Mouse (Mus musculus): ENCODE data around the gene Treh. TPM values are rescaled to one million over a fixed set of nuclear protein-coding genes. Genes with fewer than 3 reads are reported as not detected.

The Treh gene
- polyA plus RNA-seq, 1 experiment from 2014 or later: not detected

DNA sequence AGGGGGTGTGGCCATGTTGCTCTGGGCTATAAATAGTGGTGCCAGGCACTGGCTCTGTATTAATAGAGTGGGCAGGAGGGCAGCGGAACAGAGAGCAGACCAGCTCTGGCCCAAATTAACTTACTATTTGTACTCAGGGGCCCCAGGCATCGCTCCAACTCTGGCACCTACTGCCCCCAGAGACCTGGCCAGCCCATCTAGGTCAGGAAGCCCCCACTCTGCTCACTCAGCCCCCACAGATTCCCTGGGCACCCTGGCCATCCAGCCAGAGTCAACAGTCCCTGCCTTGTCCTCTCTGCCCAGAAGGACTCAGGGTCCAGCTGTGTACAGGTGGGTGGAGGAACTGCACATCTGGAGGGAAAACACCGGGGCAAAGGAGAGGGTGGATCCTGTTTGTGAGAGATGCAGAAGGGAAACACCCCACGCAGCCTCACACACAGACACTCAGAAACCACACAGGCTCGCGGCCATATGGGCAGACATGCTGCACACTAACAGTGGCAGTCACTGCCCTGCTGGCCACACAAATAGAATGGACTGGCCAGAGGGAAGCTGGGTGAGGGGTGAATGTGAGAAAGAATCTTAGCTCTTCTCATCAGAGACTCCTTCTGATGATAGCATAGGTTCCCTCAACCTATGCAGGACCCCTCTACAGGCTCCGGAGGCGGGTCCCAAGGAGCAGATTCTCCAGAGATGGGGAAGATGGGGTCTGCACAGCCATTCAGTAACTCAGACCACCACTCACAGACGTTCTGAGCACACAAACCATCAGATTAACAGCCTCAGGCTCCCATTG is 47.5 kb downstream of the Treh start:
- Histone ChIP-seq H3K36me3 (ENCODE audit: control insufficient read depth, insufficient read depth, low read length) (no peaks in the 10 kb centered on the region; the same call in 1 of the 2 replicates), H3K27me3 (ENCODE audit: control insufficient read depth, insufficient read depth, low read length) (no peaks in the 10 kb centered on the region), H3K4me3 (ENCODE audit: low read depth, low read length) (peak overlapping the region; percentile 65), H3K9ac (ENCODE audit: low read length) (peak overlapping the region; percentile 91), H3K9me3 (ENCODE audit: control insufficient read depth, low read length) (no peaks in the 10 kb centered on the region), H3K27ac (ENCODE audit: low read depth, low read length) (peak overlapping the region; percentile 51), H3K4me1 (replicated peaks; ENCODE audit: control insufficient read depth, insufficient read depth, low read length) (peaks cover 27% of the 10 kb centered on the region; the same call in 1 of the 2 replicates), H3K4me2 (ENCODE audit: low read depth, low read length, severe bottlenecking) (peak overlapping the region; percentile 58)
- no peak for DNase-seq (ENCODE audit: low spot score)
- peak; percentile 43 for ATAC-seq (replicated peaks; ENCODE audit: low FRiP score)
- WGBS: 21% methylated on average over 9 of the region's 9 CpGs

DNA sequence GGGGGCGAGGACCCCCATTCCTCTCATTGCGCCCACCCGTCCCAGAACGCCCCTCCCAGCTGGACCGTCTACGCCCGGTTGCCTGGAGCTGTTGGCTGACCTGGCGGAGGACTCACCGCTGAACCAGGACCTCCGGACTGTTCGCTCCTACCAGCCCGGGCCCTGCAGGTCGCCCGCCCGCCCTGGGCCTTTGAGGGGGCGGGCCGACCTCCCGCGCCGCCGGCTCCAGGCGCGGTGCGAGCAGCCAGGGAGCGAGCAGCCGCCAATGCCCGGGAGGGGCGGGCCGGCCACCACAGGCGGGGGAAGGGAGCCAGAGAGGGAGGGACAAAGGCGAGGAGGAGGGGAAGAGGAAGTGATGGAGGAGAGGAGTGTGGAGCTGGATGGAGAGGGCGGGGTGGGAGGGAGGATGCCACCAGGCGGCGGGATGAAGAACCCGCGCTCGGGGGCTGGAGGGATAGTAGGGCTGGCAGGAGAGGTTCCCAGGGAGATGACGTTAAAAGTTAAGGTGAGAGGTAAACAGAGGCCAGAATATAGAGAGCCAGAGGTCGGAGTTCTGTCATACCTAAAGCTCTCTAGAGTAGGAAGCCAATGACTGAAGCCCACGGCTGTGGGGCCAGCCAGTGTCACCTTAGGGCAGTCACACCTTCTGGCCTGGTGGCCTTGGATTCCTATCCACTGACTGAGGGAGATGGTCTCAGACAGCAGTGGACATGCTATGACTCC is 48.3 kb downstream of the Treh start:
- Histone ChIP-seq H3K4me1 (replicated peaks; ENCODE audit: control insufficient read depth, insufficient read depth, low read length) (peaks cover 32% of the 10 kb centered on the region), H3K9ac (ENCODE audit: low read length) (peak overlapping the region; percentile 91), H3K4me3 (ENCODE audit: low read depth, low read length) (peak overlapping the region; percentile 65), H3K4me2 (ENCODE audit: low read depth, low read length, severe bottlenecking) (peak overlapping the region; percentile 58), H3K9me3 (ENCODE audit: control insufficient read depth, low read length) (no peaks in the 10 kb centered on the region), H3K27ac (ENCODE audit: low read depth, low read length) (peak overlapping the region; percentile 51), H3K27me3 (ENCODE audit: control insufficient read depth, insufficient read depth, low read length) (no peaks in the 10 kb centered on the region), H3K36me3 (ENCODE audit: control insufficient read depth, insufficient read depth, low read length) (no peaks in the 10 kb centered on the region; the same call in 1 of the 2 replicates)
- DNase-seq (ENCODE audit: low spot score) (peak; percentile 92), ATAC-seq (replicated peaks; ENCODE audit: low FRiP score) (peak; percentile 88)
- 1% methylated on average over 40 of the region's 40 CpGs for WGBS

DNA sequence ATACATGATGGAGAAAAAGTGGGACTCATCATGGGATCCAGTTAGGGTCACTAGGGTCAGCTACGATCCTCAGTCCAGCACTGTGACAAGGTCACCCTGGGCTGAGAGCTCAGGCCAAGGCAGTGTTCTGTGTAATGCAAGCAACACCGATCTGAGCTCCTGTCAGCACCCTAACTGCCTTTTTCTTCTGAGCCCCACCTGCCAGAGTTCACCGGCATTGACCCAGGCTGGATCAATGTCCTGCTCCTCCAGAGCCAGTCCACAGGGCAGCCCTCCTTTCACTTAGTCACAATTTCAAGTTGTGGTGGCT is 48.8 kb downstream of the Treh start:
- peak overlapping the region; percentile 58; the same call in 1 of the 2 replicates for H3K4me2 ChIP-seq (ENCODE audit: low read depth, low read length, severe bottlenecking)
- no peaks in the 10 kb centered on the region for H3K27me3 ChIP-seq (ENCODE audit: control insufficient read depth, insufficient read depth, low read length)
- 84% methylated on average over 3 of the region's 3 CpGs for WGBS
- no peak for ATAC-seq (replicated peaks; ENCODE audit: low FRiP score)
- H3K9me3 ChIP-seq (ENCODE audit: control insufficient read depth, low read length): no peaks in the 10 kb centered on the region
- H3K4me1 ChIP-seq (replicated peaks; ENCODE audit: control insufficient read depth, insufficient read depth, low read length): peaks cover 37% of the 10 kb centered on the region
- H3K27ac ChIP-seq (ENCODE audit: low read depth, low read length): no peak overlapping the region
- no peak for DNase-seq (ENCODE audit: low spot score)
- peak overlapping the region; percentile 65; the same call in 1 of the 2 replicates for H3K4me3 ChIP-seq (ENCODE audit: low read depth, low read length)
- no peaks in the 10 kb centered on the region for H3K36me3 ChIP-seq (ENCODE audit: control insufficient read depth, insufficient read depth, low read length)
- peak overlapping the region; percentile 91; the same call in 1 of the 2 replicates for H3K9ac ChIP-seq (ENCODE audit: low read length)

DNA sequence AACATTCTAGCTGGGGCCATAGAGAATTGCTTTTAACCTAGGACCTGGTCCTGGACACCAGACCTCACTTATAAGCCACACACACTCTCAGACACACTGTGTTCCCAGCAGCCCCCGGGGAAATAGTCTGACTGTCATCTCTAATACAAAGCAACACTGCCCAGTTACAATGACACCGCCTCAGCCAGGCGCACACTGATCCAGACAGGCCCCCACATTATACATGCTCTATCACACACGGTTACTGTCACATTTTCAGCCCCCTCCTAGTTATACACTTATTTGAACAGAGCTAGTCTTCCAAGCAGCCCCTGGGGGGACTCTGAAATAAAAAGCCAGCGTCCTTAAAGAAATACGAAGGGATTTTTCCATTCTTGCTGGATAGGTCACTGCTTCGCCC is 49.5 kb downstream of the Treh start:
- no peaks in the 10 kb centered on the region for H3K36me3 ChIP-seq (ENCODE audit: control insufficient read depth, insufficient read depth, low read length)
- DNase-seq (ENCODE audit: low spot score): no peak
- H3K4me3 ChIP-seq (ENCODE audit: low read depth, low read length): no peak overlapping the region
- H3K4me1 ChIP-seq (replicated peaks; ENCODE audit: control insufficient read depth, insufficient read depth, low read length): peaks cover 40% of the 10 kb centered on the region
- H3K9ac ChIP-seq (ENCODE audit: low read length): no peak overlapping the region
- WGBS: 78% methylated on average over 7 of the region's 7 CpGs
- no peak overlapping the region for H3K4me2 ChIP-seq (ENCODE audit: low read depth, low read length, severe bottlenecking)
- no peak overlapping the region for H3K27ac ChIP-seq (ENCODE audit: low read depth, low read length)
- no peaks in the 10 kb centered on the region for H3K27me3 ChIP-seq (ENCODE audit: control insufficient read depth, insufficient read depth, low read length)
- ATAC-seq (replicated peaks; ENCODE audit: low FRiP score): no peak
- H3K9me3 ChIP-seq (ENCODE audit: control insufficient read depth, low read length): no peaks in the 10 kb centered on the region

DNA sequence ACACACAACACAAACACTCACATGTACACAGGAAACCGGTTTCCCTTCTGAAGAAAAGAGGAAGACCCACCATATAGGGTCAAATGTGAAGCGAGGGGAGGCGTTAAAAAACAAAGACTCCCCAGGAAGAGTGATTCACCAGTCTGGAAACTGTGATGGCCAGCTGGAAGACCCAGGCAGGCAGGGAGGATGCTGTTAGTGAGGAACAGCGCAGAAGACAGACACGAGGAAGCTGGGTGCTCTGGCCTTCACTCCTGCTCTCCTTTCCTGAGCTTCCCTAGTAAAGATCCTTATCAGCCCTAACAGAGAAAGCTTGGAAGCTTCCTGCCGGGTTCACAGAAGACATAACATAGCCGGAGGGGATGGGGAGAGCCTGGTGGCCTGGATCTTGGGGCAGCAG is 50.0 kb downstream of the Treh start:
- no peak overlapping the region; the same call in 1 of the 2 replicates for H3K27ac ChIP-seq (ENCODE audit: low read depth, low read length)

DNA sequence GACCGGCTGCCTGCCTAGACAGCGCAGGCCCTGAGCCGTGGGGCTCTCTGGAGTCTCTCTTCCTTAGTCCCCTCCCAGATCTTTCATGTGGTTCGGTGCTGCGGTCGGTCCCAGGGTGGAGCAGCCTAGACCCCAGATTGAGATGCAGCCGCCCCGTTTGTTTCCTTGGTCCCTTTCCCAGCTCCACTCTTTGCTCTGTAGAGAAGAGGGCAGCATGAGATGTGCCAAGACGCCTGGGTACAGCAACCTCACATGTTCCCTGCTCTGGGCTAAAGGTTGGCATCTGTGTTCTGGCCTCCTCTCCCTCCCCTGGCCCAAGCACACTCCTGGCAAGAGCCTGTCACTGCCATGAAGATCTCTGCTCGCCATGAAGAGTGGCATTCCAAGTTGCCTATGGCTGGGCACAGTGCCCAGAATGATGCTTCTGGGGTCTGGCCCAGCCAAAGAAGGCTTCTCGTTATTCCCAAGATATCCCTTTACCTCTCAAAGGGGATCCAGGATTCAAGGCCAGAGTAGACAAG is 50.5 kb downstream of the Treh start:
- DNase-seq (ENCODE audit: low spot score) (no peak), ATAC-seq (replicated peaks; ENCODE audit: low FRiP score) (no peak)
- no peak overlapping the region for H3K4me2 ChIP-seq (ENCODE audit: low read depth, low read length, severe bottlenecking)
- no peak overlapping the region for H3K4me3 ChIP-seq (ENCODE audit: low read depth, low read length)
- WGBS: 85% methylated on average over 11 of the region's 11 CpGs
- no peaks in the 10 kb centered on the region for H3K9me3 ChIP-seq (ENCODE audit: control insufficient read depth, low read length)
- no peaks in the 10 kb centered on the region for H3K27me3 ChIP-seq (ENCODE audit: control insufficient read depth, insufficient read depth, low read length)
- no peak overlapping the region for H3K9ac ChIP-seq (ENCODE audit: low read length)
- H3K4me1 ChIP-seq (replicated peaks; ENCODE audit: control insufficient read depth, insufficient read depth, low read length): peaks cover 41% of the 10 kb centered on the region
- H3K27ac ChIP-seq (ENCODE audit: low read depth, low read length): no peak overlapping the region; the same call in 1 of the 2 replicates
- no peaks in the 10 kb centered on the region for H3K36me3 ChIP-seq (ENCODE audit: control insufficient read depth, insufficient read depth, low read length)

More for the DNA sequence above, 50.0 kb downstream of the Treh start:
- WGBS: 56% methylated on average over 7 of the region's 7 CpGs
- H3K36me3 ChIP-seq (ENCODE audit: control insufficient read depth, insufficient read depth, low read length): no peaks in the 10 kb centered on the region
- DNase-seq (ENCODE audit: low spot score) (no peak), ATAC-seq (replicated peaks; ENCODE audit: low FRiP score) (no peak)
- no peaks in the 10 kb centered on the region for H3K27me3 ChIP-seq (ENCODE audit: control insufficient read depth, insufficient read depth, low read length)
- peaks cover 41% of the 10 kb centered on the region for H3K4me1 ChIP-seq (replicated peaks; ENCODE audit: control insufficient read depth, insufficient read depth, low read length)
- H3K4me3 ChIP-seq (ENCODE audit: low read depth, low read length): no peak overlapping the region
- H3K4me2 ChIP-seq (ENCODE audit: low read depth, low read length, severe bottlenecking): no peak overlapping the region
- no peaks in the 10 kb centered on the region for H3K9me3 ChIP-seq (ENCODE audit: control insufficient read depth, low read length)
- no peak overlapping the region for H3K9ac ChIP-seq (ENCODE audit: low read length)

DNA sequence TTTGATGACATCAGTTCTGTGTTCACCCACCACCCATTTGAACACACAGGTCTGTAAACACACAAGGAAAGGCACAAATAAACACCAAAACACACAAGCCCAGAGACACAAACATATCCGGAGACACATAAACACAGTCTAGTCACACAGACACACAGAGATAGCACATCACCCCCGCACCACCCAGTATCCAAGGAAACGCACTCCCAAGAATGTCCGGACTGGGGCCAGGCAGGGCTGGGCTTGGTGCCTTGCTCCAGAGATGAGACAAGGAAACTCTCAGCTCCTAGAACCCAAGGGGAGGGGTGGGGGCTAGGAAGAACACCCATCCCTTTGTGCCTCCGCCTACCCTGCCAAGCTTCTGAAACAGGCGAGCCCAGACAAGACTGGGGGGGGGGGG is 51.2 kb downstream of the Treh start:
- 73% methylated on average over 6 of the region's 6 CpGs for WGBS
- ATAC-seq (replicated peaks; ENCODE audit: low FRiP score) (no peak), DNase-seq (ENCODE audit: low spot score) (no peak)
- Histone ChIP-seq H3K9me3 (ENCODE audit: control insufficient read depth, low read length) (no peaks in the 10 kb centered on the region), H3K36me3 (ENCODE audit: control insufficient read depth, insufficient read depth, low read length) (no peaks in the 10 kb centered on the region), H3K27ac (ENCODE audit: low read depth, low read length) (no peak overlapping the region), H3K4me3 (ENCODE audit: low read depth, low read length) (no peak overlapping the region), H3K9ac (ENCODE audit: low read length) (no peak overlapping the region), H3K4me2 (ENCODE audit: low read depth, low read length, severe bottlenecking) (no peak overlapping the region), H3K4me1 (replicated peaks; ENCODE audit: control insufficient read depth, insufficient read depth, low read length) (peaks cover 40% of the 10 kb centered on the region), H3K27me3 (ENCODE audit: control insufficient read depth, insufficient read depth, low read length) (no peaks in the 10 kb centered on the region)

DNA sequence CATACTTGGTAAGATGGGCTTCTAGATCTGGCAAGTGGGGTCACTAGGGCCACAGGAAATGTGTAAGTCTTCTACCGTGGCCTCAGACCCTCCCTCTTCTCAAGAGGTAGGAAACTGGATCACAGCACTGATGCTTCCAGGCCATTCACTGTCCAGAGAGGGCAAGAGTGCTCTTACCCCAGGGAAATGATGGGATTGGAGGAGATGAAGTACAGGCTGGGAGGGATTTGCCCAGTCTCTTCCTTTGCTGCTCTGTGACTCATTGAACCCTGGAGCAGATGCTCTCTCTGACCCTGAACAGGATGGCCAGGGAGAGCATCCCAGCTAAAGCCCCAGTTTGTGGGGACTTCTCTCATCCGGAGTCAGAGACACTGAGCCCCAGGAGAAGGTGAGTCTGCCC is 51.6 kb downstream of the Treh start:
- Histone ChIP-seq H3K9ac (ENCODE audit: low read length) (no peak overlapping the region), H3K4me3 (ENCODE audit: low read depth, low read length) (no peak overlapping the region), H3K27ac (ENCODE audit: low read depth, low read length) (no peak overlapping the region), H3K9me3 (ENCODE audit: control insufficient read depth, low read length) (no peaks in the 10 kb centered on the region), H3K4me2 (ENCODE audit: low read depth, low read length, severe bottlenecking) (no peak overlapping the region), H3K27me3 (ENCODE audit: control insufficient read depth, insufficient read depth, low read length) (no peaks in the 10 kb centered on the region), H3K4me1 (replicated peaks; ENCODE audit: control insufficient read depth, insufficient read depth, low read length) (peaks cover 35% of the 10 kb centered on the region), H3K36me3 (ENCODE audit: control insufficient read depth, insufficient read depth, low read length) (no peaks in the 10 kb centered on the region)
- no peak for ATAC-seq (replicated peaks; ENCODE audit: low FRiP score)
- WGBS: 70% methylated on average over 2 of the region's 2 CpGs
- no peak for DNase-seq (ENCODE audit: low spot score)
